9 mouse cellular contexts compared by ENCODE assay signal in the genomic region with DNA sequence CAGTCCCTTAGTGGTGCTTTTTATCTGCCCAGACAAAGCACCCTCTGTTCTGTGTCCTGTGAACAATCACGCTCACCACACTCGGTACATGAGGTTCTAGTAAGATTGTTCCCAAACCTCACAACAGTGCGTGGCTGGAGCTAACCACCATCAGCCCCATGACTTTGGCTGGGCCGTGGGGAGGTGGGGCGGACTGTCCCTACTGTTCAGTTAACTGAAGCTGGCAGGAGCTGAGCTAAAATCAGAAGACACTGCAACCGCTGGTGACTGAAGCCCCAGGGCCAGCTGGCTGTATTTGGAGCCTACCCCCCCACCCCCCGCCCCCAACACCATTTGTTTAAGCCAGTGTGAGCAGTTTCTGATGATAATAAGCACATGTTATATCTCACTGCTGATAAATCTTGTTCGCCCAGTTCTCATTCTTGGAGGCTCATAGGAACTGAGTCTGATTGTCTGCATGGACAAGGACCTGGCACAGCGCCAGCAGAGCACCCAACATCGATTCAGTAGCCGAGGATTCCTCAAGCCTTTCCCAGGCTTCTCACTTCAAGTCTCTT. TPM values are rescaled to one million over a fixed set of nuclear protein-coding genes. Genes with fewer than 3 reads are reported as not detected.
DNase-seq lines count a peak whose midpoint lies in the region; ATAC-seq lines count a peak whose summit lies in the region.
"Had no signal": no experiment of that assay in that cellular context is flagged by ENCODE, and none has a peak within 500 bp of the region (broad histone marks: within the 10 kb centered on the region; RNA-seq: fewer than 3 reads in every experiment).

No protein-coding gene starts in this region.

- ATAC-seq in cerebellum, adult (ENCODE audit: insufficient number of reproducible peaks, low FRiP score, low TSS enrichment): 0 out of 2 replicates have a peak, but pooled peaks have one; percentile 27
- ATAC-seq in heart, embryonic 15.5 days (replicated peaks; ENCODE audit: insufficient number of reproducible peaks, insufficient read depth, low FRiP score, low read depth): no peak; the same call in 1 of the 2 replicates
- no peak for ATAC-seq in kidney, embryonic 16.5 days (ENCODE audit: low FRiP score, low TSS enrichment)

- peak overlapping the region; percentile 47 for H3K27ac ChIP-seq in heart, embryonic 15.5 days
- H3K27ac ChIP-seq in kidney, embryonic 16.5 days (ENCODE audit: low read length): no peak overlapping the region
- H3K27ac ChIP-seq: kidney, postnatal 0 days had no signal

- no peak overlapping the region for H3K4me2 ChIP-seq in heart, embryonic 15.5 days
- no peak overlapping the region for H3K4me2 ChIP-seq in kidney, embryonic 16.5 days (replicated peaks; ENCODE audit: low read depth, low read length)

- DNase-seq in cerebellum, adult 11 months: no peak
- peak; percentile 37 to 42 for DNase-seq in cerebellum, adult 18-20 months
- DNase-seq in left cerebral cortex, postnatal 25 days (ENCODE audit: low spot score in 2 of 2): peak; percentile 37 to 60
- peak; percentile 53 for DNase-seq in right cerebral cortex, postnatal 4 days
- DNase-seq in thymus, postnatal 14 days: no peak

- no peaks in the 10 kb centered on the region for H3K9me3 ChIP-seq in heart, embryonic 15.5 days (replicated peaks)
- no peaks in the 10 kb centered on the region for H3K9me3 ChIP-seq in kidney, embryonic 16.5 days (ENCODE audit: low read length)

- intact Hi-C loops in left cerebral cortex, postnatal 25 days (cut with DNase I): no loop called here

- no peak overlapping the region for H3K4me3 ChIP-seq in heart, embryonic 15.5 days
- H3K4me3 ChIP-seq in kidney, embryonic 16.5 days (ENCODE audit: low read length): no peak overlapping the region

- H3K27me3 ChIP-seq in heart, embryonic 15.5 days: no peaks in the 10 kb centered on the region
- no peaks in the 10 kb centered on the region for H3K27me3 ChIP-seq in kidney, embryonic 16.5 days (ENCODE audit: insufficient read depth, low read length)

- H3K9ac ChIP-seq in heart, embryonic 15.5 days: no peak overlapping the region
- H3K9ac ChIP-seq in kidney, embryonic 16.5 days (replicated peaks; ENCODE audit: low read length): no peak overlapping the region

- 45% methylated on average over 11 of the region's 11 CpGs for WGBS in heart, embryonic 15.5 days
- WGBS in kidney, embryonic 16.5 days: 84% methylated on average over 11 of the region's 11 CpGs

- H3K36me3 ChIP-seq in heart, embryonic 15.5 days: peaks cover 54% of the 10 kb centered on the region
- H3K36me3 ChIP-seq in kidney, embryonic 16.5 days (ENCODE audit: insufficient read depth, low read length): peaks cover 50% of the 10 kb centered on the region

- H3K4me1 ChIP-seq in heart, embryonic 15.5 days (replicated peaks): peaks cover 13% of the 10 kb centered on the region
- no peaks in the 10 kb centered on the region for H3K4me1 ChIP-seq in kidney, embryonic 16.5 days (ENCODE audit: insufficient read depth, low read length)

RNA-seq across cellular contexts. Expression of a gene that starts 23.3 kb away (rescaled TPM):
- 87.6 and 87.7 TPM in 2 replicates for polyA plus RNA-seq in heart, embryonic 15.5 days (2015; fragmentation: Nextera tagmentation; extraction: Ambion mirVana)
- total RNA-seq in left cerebral cortex, postnatal 25 days (2021): 10 to 100 TPM; 56.9 to 60.6 TPM
- polyA plus RNA-seq in kidney, embryonic 16.5 days (2015; fragmentation: Nextera tagmentation; extraction: Ambion mirVana): 105 and 106 TPM in 2 replicates

RNA-seq across cellular contexts. Expression of a gene that starts 34.3 kb away (rescaled TPM):
- polyA plus RNA-seq in heart, embryonic 15.5 days (2015; fragmentation: Nextera tagmentation; extraction: Ambion mirVana): 41.3 and 44.8 TPM in 2 replicates
- total RNA-seq in left cerebral cortex, postnatal 25 days (2021): 10 to 100 TPM; 91.4 to 99.5 TPM
- 35.7 and 43.6 TPM in 2 replicates for polyA plus RNA-seq in kidney, embryonic 16.5 days (2015; fragmentation: Nextera tagmentation; extraction: Ambion mirVana)

RNA-seq across cellular contexts. Expression of a gene that starts 56.9 kb away (rescaled TPM):
- 7.9 and 11.4 TPM in 2 replicates for polyA plus RNA-seq in heart, embryonic 15.5 days (2015; fragmentation: Nextera tagmentation; extraction: Ambion mirVana)
- 1 to 10 TPM; 5.0 to 6.6 TPM for total RNA-seq in left cerebral cortex, postnatal 25 days (2021)
- 3.4 and 4.2 TPM in 2 replicates for polyA plus RNA-seq in kidney, embryonic 16.5 days (2015; fragmentation: Nextera tagmentation; extraction: Ambion mirVana)

Comparison
In these comparisons a context has a peak if more than half of its experiments do, and no peak if none do; other contexts are left out.
1. DNase-seq: peak in cerebellum, adult 18-20 months (2 of 2), left cerebral cortex, postnatal 25 days (2 of 2) and right cerebral cortex, postnatal 4 days (single experiment); none in cerebellum, adult 11 months (single experiment) and thymus, postnatal 14 days (single experiment).